Mouse (Mus musculus) forebrain, embryonic 15.5 days (tissue): Measurements from ENCODE around the gene Flt3l. TPM values are rescaled to one million over a fixed set of nuclear protein-coding genes. Genes with fewer than 3 reads are reported as not detected.

Source experiments
- ATAC-seq: fragments of 200-750 bp; cut with Nextera tagmentation; replicated peaks from 2 replicates; pipeline ENCODE4 v1.8.0; 2017; ENCODE audit warnings: mild to moderate bottlenecking, moderate TSS enrichment, moderate library complexity
- H3K27ac ChIP-seq: fragments of 300-500 bp; sonication (generic); replicated peaks from 2 replicates; pipeline ENCODE4 v1.5.1; 2015; ENCODE audit warnings: mild to moderate bottlenecking, inconsistent platforms
- H3K27me3 ChIP-seq: fragments of 300-500 bp; sonication (generic); 2 replicates; pipeline ENCODE4 v1.6.1; 2015; ENCODE audit warnings: inconsistent platforms
- H3K36me3 ChIP-seq: fragments of 300-500 bp; sonication (generic); 2 replicates; pipeline ENCODE4 v1.6.1; 2015; ENCODE audit warnings: mild to moderate bottlenecking, inconsistent platforms
- H3K4me1 ChIP-seq: fragments of 300-500 bp; sonication (generic); 2 replicates; pipeline ENCODE4 v1.6.1; 2015; ENCODE audit warnings: inconsistent platforms
- H3K4me2 ChIP-seq: fragments of 300-500 bp; sonication (generic); replicated peaks from 2 replicates; pipeline ENCODE4 v1.6.1; 2015; ENCODE audit warnings: mild to moderate bottlenecking, inconsistent platforms
- H3K4me3 ChIP-seq: fragments of 300-500 bp; sonication (generic); 2 replicates; pipeline ENCODE4 v1.5.1; 2015; ENCODE audit warnings: mild to moderate bottlenecking, inconsistent platforms
- H3K9ac ChIP-seq: fragments of 300-500 bp; sonication (generic); replicated peaks from 2 replicates; pipeline ENCODE4 v1.6.1; 2015; ENCODE audit warnings: mild to moderate bottlenecking, inconsistent platforms
- H3K9me3 ChIP-seq: fragments of 300-500 bp; sonication (generic); 2 replicates; pipeline ENCODE4 v1.6.1; 2016; ENCODE audit warnings: inconsistent platforms
- WGBS: fragments of 180-500 bp; shearing (Covaris S2); methylation state at CpG from one replicate; pipeline ENCODE4 v1.1.7; 2015; ENCODE audit warnings: mixed read lengths; 5-methylcytosine and 5-hydroxymethylcytosine counted together
- polyA plus RNA-seq: library from polyadenylated mRNA; unstranded; fragments of >200 nt; fragmentation: Nextera tagmentation; extraction: Ambion mirVana; gene quantifications from 2 replicates; pipeline ENCODE4 v1.2.1, GENCODE M21; 2015

Flt3l gene
- polyA plus RNA-seq, 1 experiment from 2014 or later: 2.1 TPM

- H3K9ac ChIP-seq: no peak overlapping the region
- H3K4me3 ChIP-seq: no peak overlapping the region
- peaks cover 10% of the 10 kb centered on the region for H3K4me1 ChIP-seq
- H3K36me3 ChIP-seq: no peaks in the 10 kb centered on the region; the same call in 1 of the 2 replicates
- H3K27me3 ChIP-seq: no peaks in the 10 kb centered on the region; the same call in 1 of the 2 replicates
- no peak overlapping the region for H3K27ac ChIP-seq
- no peak for ATAC-seq
- 78% methylated on average over 8 of the region's 8 CpGs for WGBS
- no peak overlapping the region for H3K4me2 ChIP-seq
- H3K9me3 ChIP-seq: no peaks in the 10 kb centered on the region
These were observed 3.9 kb upstream of the Flt3l start for GRCm38 (mm10) chr7:45139904-45140723.

- Histone ChIP-seq H3K9ac (no peak overlapping the region), H3K27ac (no peak overlapping the region), H3K4me1 (peaks cover 10% of the 10 kb centered on the region), H3K9me3 (no peaks in the 10 kb centered on the region), H3K4me2 (no peak overlapping the region), H3K36me3 (no peaks in the 10 kb centered on the region), H3K27me3 (no peaks in the 10 kb centered on the region; the same call in 1 of the 2 replicates), H3K4me3 (no peak overlapping the region)
- 79% methylated on average over 1 of the region's 1 CpGs for WGBS
- ATAC-seq: no peak
These were observed 2.2 kb upstream of the Flt3l start for GRCm38 (mm10) chr7:45138403-45138802.

DNA sequence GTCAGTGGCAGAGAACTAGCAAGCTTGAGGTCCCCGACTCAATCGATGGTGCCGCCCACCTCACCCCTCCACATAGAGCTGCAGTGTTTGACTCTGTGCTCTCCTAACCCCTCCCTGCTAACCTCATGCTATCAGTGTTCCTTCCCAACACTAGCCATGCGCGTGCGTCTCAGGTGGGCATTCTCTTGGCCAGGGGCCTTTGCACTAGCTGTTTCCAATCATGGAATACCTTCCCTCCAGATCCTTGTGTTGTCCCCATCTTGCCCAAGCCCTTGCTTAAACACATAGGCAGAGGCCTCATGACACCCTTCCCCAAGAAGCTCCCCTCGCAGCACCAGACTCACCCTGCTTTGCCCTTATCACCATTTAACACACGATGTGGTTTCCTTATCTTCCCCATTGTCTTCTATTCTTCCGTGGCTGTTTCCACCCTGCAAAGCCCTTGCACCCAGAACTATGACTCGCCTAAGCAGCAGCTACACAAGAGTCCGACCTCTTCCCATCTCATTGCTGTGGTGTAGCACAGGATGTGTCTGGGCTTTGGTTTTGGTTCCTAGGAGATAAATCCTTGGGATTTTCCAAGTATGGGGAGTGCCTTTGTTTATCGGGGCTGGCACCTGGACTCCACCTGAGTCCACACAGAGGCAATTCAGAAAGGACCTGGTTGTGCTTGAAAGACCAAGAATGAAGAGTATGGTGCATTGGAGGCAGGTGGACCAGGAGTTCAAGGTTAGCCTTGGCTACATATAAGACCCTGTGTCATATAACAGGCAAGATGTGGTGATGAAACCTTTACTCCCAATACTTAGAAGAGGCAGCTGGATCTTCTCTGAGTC lies 1.2 kb upstream of the Flt3l start:
- Histone ChIP-seq H3K36me3 (no peaks in the 10 kb centered on the region), H3K9ac (no peak overlapping the region), H3K4me1 (peaks cover 10% of the 10 kb centered on the region), H3K4me3 (no peak overlapping the region), H3K4me2 (no peak overlapping the region), H3K9me3 (no peaks in the 10 kb centered on the region), H3K27ac (no peak overlapping the region), H3K27me3 (no peaks in the 10 kb centered on the region; the same call in 1 of the 2 replicates)
- 85% methylated on average over 12 of the region's 12 CpGs for WGBS
- ATAC-seq: no peak

GRCm38 (mm10) chr7:45135370-45135769 lies 862 bp downstream of the Flt3l start:
- H3K4me3 ChIP-seq: no peak overlapping the region
- peaks cover 10% of the 10 kb centered on the region for H3K4me1 ChIP-seq
- 87% methylated on average over 3 of the region's 3 CpGs for whole genome bisulfite sequencing

DNA sequence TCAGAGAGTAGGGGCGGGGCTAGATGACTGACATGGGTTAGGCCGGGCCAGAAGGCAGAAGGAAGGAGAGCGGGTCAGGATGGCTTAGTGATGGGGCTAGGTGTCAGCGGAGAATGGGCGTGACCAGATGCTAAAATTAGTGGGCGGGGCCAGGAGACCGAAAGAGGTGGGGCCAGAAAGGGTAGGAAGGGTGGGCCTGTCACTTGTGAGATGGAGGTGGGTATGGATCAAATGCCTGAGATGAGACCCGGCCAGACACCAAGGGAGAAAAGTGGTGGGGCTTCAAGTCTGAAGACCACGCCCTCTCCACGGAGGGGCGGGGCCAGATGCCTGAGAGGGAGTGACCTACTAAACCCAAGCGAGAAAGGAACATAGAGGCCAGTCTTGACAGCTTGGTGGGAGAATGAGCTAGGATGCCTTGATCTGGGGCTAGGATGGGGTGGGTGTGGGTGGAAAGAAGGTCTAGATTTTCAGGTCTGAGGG lies 1.6 kb downstream of the Flt3l start:
- 10% methylated on average over 12 of the region's 12 CpGs for WGBS
- Histone ChIP-seq H3K9ac (no peak overlapping the region), H3K4me3 (no peak overlapping the region), H3K9me3 (no peaks in the 10 kb centered on the region), H3K27ac (no peak overlapping the region), H3K27me3 (no peaks in the 10 kb centered on the region; the same call in 1 of the 2 replicates), H3K4me2 (no peak overlapping the region), H3K36me3 (no peaks in the 10 kb centered on the region), H3K4me1 (peaks cover 15% of the 10 kb centered on the region)
- ATAC-seq: no peak

More at GRCm38 (mm10) chr7:45135370-45135769, 862 bp downstream of the Flt3l start:
- no peak overlapping the region for H3K9ac ChIP-seq
- H3K27ac ChIP-seq: no peak overlapping the region
- H3K4me2 ChIP-seq: 0 out of 2 replicates have a peak overlapping the region, but pooled peaks have one; percentile 79
- H3K36me3 ChIP-seq: no peaks in the 10 kb centered on the region
- no peaks in the 10 kb centered on the region for H3K9me3 ChIP-seq
- no peaks in the 10 kb centered on the region; the same call in 1 of the 2 replicates for H3K27me3 ChIP-seq
- no peak for ATAC-seq

- no peak overlapping the region for H3K4me2 ChIP-seq
- H3K27ac ChIP-seq: no peak overlapping the region
- no peaks in the 10 kb centered on the region; the same call in 1 of the 2 replicates for H3K27me3 ChIP-seq
- 74% methylated on average over 8 of the region's 8 CpGs for WGBS
- H3K4me3 ChIP-seq: no peak overlapping the region
- no peaks in the 10 kb centered on the region for H3K36me3 ChIP-seq
- H3K9ac ChIP-seq: no peak overlapping the region
- H3K9me3 ChIP-seq: no peaks in the 10 kb centered on the region
- H3K4me1 ChIP-seq: peaks cover 19% of the 10 kb centered on the region
- ATAC-seq: no peak
These were observed 2.6 kb downstream of the Flt3l start for GRCm38 (mm10) chr7:45133446-45134159.

- Histone ChIP-seq H3K4me1 (peaks cover 29% of the 10 kb centered on the region), H3K4me2 (no peak overlapping the region), H3K9ac (no peak overlapping the region), H3K27me3 (no peaks in the 10 kb centered on the region; the same call in 1 of the 2 replicates), H3K4me3 (no peak overlapping the region), H3K9me3 (no peaks in the 10 kb centered on the region), H3K27ac (no peak overlapping the region), H3K36me3 (peaks cover 5% of the 10 kb centered on the region)
- ATAC-seq: no peak
- 80% methylated on average over 11 of the region's 11 CpGs for WGBS
These were observed 4.4 kb downstream of the Flt3l start for GRCm38 (mm10) chr7:45131850-45132249.

GRCm38 (mm10) chr7:45129776-45130512 lies 6.3 kb downstream of the Flt3l start:
- Histone ChIP-seq H3K9ac (peak overlapping the region; percentile 71), H3K4me1 (peaks cover 35% of the 10 kb centered on the region), H3K27me3 (no peaks in the 10 kb centered on the region), H3K9me3 (no peaks in the 10 kb centered on the region), H3K4me2 (peak overlapping the region; percentile 62), H3K27ac (peak overlapping the region; percentile 96), H3K36me3 (peaks cover 24% of the 10 kb centered on the region), H3K4me3 (peak overlapping the region; percentile 78)
- 60% methylated on average over 15 of the region's 15 CpGs for WGBS
- ATAC-seq: no peak

DNA sequence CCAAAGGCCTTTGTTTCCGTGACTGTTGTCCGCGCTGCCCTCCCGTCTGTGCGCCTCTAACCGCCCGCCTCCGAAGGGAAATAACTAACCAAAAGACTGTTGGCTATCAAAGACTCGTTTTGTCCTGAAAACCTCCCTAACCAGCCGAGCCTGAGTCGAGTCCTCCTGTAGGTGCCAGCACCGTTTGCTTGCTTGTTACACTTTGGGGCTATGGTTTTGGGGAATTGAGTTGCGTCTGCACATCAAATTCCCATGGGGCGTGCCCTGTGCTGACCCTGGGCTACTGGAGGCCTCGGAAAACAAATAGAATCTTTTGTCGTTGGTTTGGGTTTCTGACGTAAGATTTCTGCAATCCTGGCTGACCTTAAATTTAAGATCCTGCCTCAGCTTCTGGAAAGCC lies 6.9 kb downstream of the Flt3l start:
- under 1% methylated on average over 17 of the region's 17 CpGs for WGBS

GRCm38 (mm10) chr7:45128624-45129246 lies 7.5 kb downstream of the Flt3l start, which contains the start of gene Rpl13a:
Gene Rpl13a, minus strand, starts transcription at chr7:45128761.
- H3K36me3 ChIP-seq: peaks cover 24% of the 10 kb centered on the region
- H3K9ac ChIP-seq: peak within 1 kb of the TSS; percentile 98
- H3K4me3 ChIP-seq: peak within 1 kb of the TSS; percentile 78
- peak; percentile 95 for ATAC-seq
- no peaks in the 10 kb centered on the region for H3K9me3 ChIP-seq
- peak within 1 kb of the TSS; percentile 73 for H3K4me2 ChIP-seq
- WGBS: under 1% methylated on average over 48 of the region's 48 CpGs
- H3K27me3 ChIP-seq: no peaks in the 10 kb centered on the region
- H3K27ac ChIP-seq: peak within 1 kb of the TSS; percentile 96
- H3K4me1 ChIP-seq: peaks cover 40% of the 10 kb centered on the region

More for the DNA sequence above, 6.9 kb downstream of the Flt3l start:
- Histone ChIP-seq H3K4me3 (peak overlapping the region; percentile 78), H3K27ac (peak overlapping the region; percentile 96), H3K27me3 (no peaks in the 10 kb centered on the region), H3K4me1 (peaks cover 40% of the 10 kb centered on the region), H3K9ac (peak overlapping the region; percentile 71), H3K9me3 (no peaks in the 10 kb centered on the region), H3K4me2 (peak overlapping the region; percentile 62), H3K36me3 (peaks cover 24% of the 10 kb centered on the region)
- ATAC-seq: no peak
